ENCODE assay signal across 8 mouse cellular contexts in genomic region chr4:150745529-150746429, GRCm38 (mm10).
DNase-seq lines count a peak whose midpoint lies in the region; ATAC-seq and TF ChIP-seq lines count a peak whose summit lies in the region.

No protein-coding gene starts in this region.

- WGBS in hindbrain, postnatal 0 days: 41% methylated on average over 7 of the region's 7 CpGs
- 54% methylated on average over 7 of the region's 7 CpGs for WGBS in limb, embryonic 12.5 days
- WGBS in midbrain, postnatal 0 days: 48% methylated on average over 7 of the region's 7 CpGs

- H3K27me3 ChIP-seq in hindbrain, postnatal 0 days (ENCODE audit: insufficient read depth, low read length): no peaks in the 10 kb centered on the region
- H3K27me3 ChIP-seq in limb, embryonic 12.5 days: no peaks in the 10 kb centered on the region
- no peaks in the 10 kb centered on the region for H3K27me3 ChIP-seq in midbrain, postnatal 0 days (ENCODE audit: insufficient read depth, low read length)

- H3K36me3 ChIP-seq in hindbrain, postnatal 0 days (ENCODE audit: insufficient read depth, low read length): no peaks in the 10 kb centered on the region
- H3K36me3 ChIP-seq in limb, embryonic 12.5 days: no peaks in the 10 kb centered on the region
- no peaks in the 10 kb centered on the region for H3K36me3 ChIP-seq in midbrain, postnatal 0 days (ENCODE audit: insufficient read depth, low read length)

- H3K27ac ChIP-seq in hindbrain, postnatal 0 days: peak overlapping the region; percentile 45
- peak overlapping the region; percentile 75 for H3K27ac ChIP-seq in limb, embryonic 12.5 days
- peak overlapping the region; percentile 55; the same call in 1 of the 2 replicates for H3K27ac ChIP-seq in midbrain, postnatal 0 days (ENCODE audit: low read depth, low read length)

- H3K9ac ChIP-seq in hindbrain, postnatal 0 days (replicated peaks; ENCODE audit: low read length): no peak overlapping the region
- H3K9ac ChIP-seq in limb, embryonic 12.5 days (replicated peaks): no peak overlapping the region
- 0 out of 2 replicates have a peak overlapping the region, but pooled peaks have one; percentile 1 for H3K9ac ChIP-seq in midbrain, postnatal 0 days (replicated peaks; ENCODE audit: low read length, poor library complexity, severe bottlenecking)

- peak; percentile 19 for DNase-seq in gastrocnemius, adult 18-20 months (ENCODE audit: low spot score)
- DNase-seq in gastrocnemius, postnatal 10 days: no peak
- peak; percentile 68 for DNase-seq in T-cell, adult 2 months (ENCODE audit: low spot score)
- peak; percentile 58 for DNase-seq in fat pad, adult 2 months (ENCODE audit: extremely low read depth, low read depth, low spot score)
- DNase-seq in hindbrain, postnatal 0 days (ENCODE audit: low spot score): peak; percentile 83
- peak; percentile 85 for DNase-seq in midbrain, postnatal 0 days (ENCODE audit: low spot score)
- DNase-seq in B cell, adult 2 months: no peak

- H3K4me1 ChIP-seq in hindbrain, postnatal 0 days (ENCODE audit: insufficient read depth, low read length): no peaks in the 10 kb centered on the region
- peaks cover 38% of the 10 kb centered on the region for H3K4me1 ChIP-seq in limb, embryonic 12.5 days (replicated peaks)
- H3K4me1 ChIP-seq in midbrain, postnatal 0 days (ENCODE audit: insufficient read depth, low read length): no peaks in the 10 kb centered on the region

- no peak for TF ChIP-seq CTCF in hindbrain, postnatal 0 days (IDR thresholded peaks at IDR 0.05; ENCODE audit: low read depth)
- no peak for TF ChIP-seq CTCF in midbrain, postnatal 0 days (IDR thresholded peaks at IDR 0.05)

- H3K4me2 ChIP-seq in hindbrain, postnatal 0 days (ENCODE audit: low read depth, low read length): no peak overlapping the region
- H3K4me2 ChIP-seq in limb, embryonic 12.5 days: no peak overlapping the region
- H3K4me2 ChIP-seq in midbrain, postnatal 0 days (ENCODE audit: low read depth, low read length, poor library complexity, severe bottlenecking): no peak overlapping the region

- no peak overlapping the region for H3K4me3 ChIP-seq in hindbrain, postnatal 0 days (ENCODE audit: low read length)
- no peak overlapping the region for H3K4me3 ChIP-seq in limb, embryonic 12.5 days (replicated peaks)
- H3K4me3 ChIP-seq in midbrain, postnatal 0 days (ENCODE audit: low read depth, low read length): no peak overlapping the region

- peak; percentile 88 for ATAC-seq in hindbrain, postnatal 0 days
- ATAC-seq in limb, embryonic 12.5 days (ENCODE audit: insufficient number of reproducible peaks, insufficient read depth, low FRiP score, low TSS enrichment, low read depth): no peak
- ATAC-seq in midbrain, postnatal 0 days (ENCODE audit: low FRiP score): peak; percentile 68

- H3K9me3 ChIP-seq in hindbrain, postnatal 0 days (ENCODE audit: low read length): no peaks in the 10 kb centered on the region
- H3K9me3 ChIP-seq in limb, embryonic 12.5 days: no peaks in the 10 kb centered on the region
- H3K9me3 ChIP-seq in midbrain, postnatal 0 days (ENCODE audit: low read length): no peaks in the 10 kb centered on the region

Comparison
In these comparisons a context has a peak if more than half of its experiments do, and no peak if none do; other contexts are left out.
1. DNase-seq: peak in gastrocnemius, adult 18-20 months (single experiment), T-cell, adult 2 months (single experiment), fat pad, adult 2 months (single experiment), hindbrain, postnatal 0 days (single experiment) and midbrain, postnatal 0 days (single experiment); none in gastrocnemius, postnatal 10 days (single experiment) and B cell, adult 2 months (0 of 2).
2. Peak in every context shown above with its lines, with median percentiles within 50 percentile points of each other: H3K27ac ChIP-seq.